Mouse (Mus musculus) adrenal gland, adult 18-20 months (tissue): ENCODE results near the gene Lingo4. TPM values are rescaled to one million over a fixed set of nuclear protein-coding genes. Genes with fewer than 3 reads are reported as not detected.

Experiments
- DNase-seq, 2 experiments: peaks; one replicate each; pipeline ENCODE4 v3.0.0; 2021 to 2022; ENCODE audit warnings: low spot score in 2 of 2
- long read RNA-seq, 2 experiments: library from polyadenylated mRNA; stranded (forward); transcript quantifications; one replicate each; pipeline ENCODE4 v2.0.0; 2021
- total RNA-seq, 2 experiments: library from RNA; stranded (reverse); gene quantifications; 1 replicate in 1 of 2; 2 replicates in 1 of 2; pipeline ENCODE4 v1.2.3; 2021

Gene Lingo4
- total RNA-seq: under 1 TPM; 0.56 to 0.70 TPM
- long read RNA-seq, experiment 1: 0 reads
- long read RNA-seq, experiment 2: 0 reads

GRCm38 (mm10) chr3:94398217-94398616 lies at the start of gene Lingo4:
TSS of gene Lingo4 (plus strand) at chr3:94398517.
- DNase-seq: no peak

GRCm38 (mm10) chr3:94360812-94361211 lies 37.5 kb upstream of the Lingo4 start:
- DNase-seq: peak in 1 of 2 experiments; percentile 38

DNA sequence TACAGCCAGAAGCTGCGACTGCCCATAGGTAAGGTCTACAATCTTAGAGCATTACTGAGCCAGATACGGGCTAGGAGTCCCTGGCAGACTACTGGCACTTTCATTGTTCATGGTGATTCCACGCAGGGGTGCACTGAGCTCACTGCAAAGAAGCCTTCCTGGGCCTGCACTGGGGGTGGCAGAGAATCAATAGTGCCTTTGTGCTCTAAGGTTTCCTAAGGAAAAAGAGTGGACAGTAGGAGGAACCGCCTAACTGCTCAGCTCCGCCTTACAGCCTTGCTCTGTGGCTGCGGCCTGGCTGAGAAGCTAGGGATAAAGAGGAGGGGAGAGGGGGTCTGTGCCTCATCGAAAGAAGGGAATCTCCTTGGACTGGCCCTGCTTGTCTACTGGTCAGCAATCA lies 36.2 kb upstream of the Lingo4 start, which contains the start of gene C2cd4d:
Gene C2cd4d, plus strand, starts transcription at position 301 of the 400 bp plus-strand sequence.
- DNase-seq: no peak

GRCm38 (mm10) chr3:94363291-94364153 lies 34.8 kb upstream of the Lingo4 start:
- DNase-seq: peak; percentile 59 to 64

GRCm38 (mm10) chr3:94364154-94364526 lies 34.2 kb upstream of the Lingo4 start:
- DNase-seq: no peak

- DNase-seq: peak; percentile 72 to 77
These were observed 31.6 kb upstream of the Lingo4 start for GRCm38 (mm10) chr3:94366761-94367160.

DNA sequence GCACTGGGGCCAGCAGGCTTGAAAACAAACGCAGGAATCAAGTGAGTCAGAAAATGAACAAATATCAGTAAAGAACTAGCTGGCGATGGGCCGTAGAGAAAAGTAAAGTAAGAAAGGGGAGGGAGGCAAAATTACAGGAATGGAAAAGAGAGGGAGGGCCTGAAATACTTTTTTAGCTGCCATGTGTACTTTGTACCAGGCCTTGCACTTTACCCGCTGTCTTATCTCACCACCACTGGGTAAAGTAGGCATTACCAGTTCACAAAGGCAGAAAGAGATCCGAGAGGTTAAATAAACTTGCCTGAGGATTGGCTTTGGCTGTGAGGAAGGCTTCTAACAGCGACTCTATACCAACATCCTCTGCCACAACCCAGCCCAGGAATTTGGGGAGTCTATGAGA lies 30.8 kb upstream of the Lingo4 start:
- no peak for DNase-seq

DNA sequence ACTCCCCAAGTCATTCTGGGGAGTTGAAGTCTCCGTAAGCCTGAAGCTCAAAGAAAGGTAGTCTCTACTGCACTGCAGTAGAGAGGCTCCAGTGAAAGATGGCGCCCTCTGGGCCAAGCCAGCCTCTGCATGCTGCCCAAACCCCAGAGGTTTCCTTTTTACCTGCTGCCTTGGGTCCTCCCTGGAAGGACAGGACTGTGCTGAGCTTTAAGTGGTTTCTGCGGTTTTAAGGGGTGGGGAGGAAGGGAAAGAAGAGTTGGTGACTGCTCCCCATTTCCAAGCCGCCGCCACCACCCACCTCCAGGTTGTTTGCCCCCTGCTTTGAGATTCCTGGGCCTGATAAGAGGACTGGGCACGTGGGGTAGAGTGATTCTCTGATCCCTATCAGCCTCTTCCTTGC lies 29.7 kb upstream of the Lingo4 start:
- DNase-seq: no peak

DNA sequence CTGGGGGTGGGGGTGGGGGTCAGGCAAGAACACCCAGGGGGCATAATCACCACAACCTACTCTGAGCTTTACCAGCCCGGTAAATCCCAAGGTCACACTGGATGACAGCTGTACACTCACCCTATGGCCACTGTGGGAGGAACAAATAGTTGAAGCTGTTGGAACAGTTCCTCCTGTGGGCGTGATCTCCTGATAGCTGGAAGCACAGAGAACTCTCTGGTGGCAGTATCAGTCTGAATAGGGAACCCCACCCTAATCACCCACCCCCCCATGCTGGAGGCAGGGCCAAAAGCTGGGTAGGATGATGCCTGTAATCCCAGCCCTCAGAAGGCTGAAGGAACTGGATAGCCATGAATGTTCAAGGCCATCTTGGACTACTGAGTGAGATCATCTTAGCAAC lies 28.6 kb upstream of the Lingo4 start:
- no peak for DNase-seq

DNA sequence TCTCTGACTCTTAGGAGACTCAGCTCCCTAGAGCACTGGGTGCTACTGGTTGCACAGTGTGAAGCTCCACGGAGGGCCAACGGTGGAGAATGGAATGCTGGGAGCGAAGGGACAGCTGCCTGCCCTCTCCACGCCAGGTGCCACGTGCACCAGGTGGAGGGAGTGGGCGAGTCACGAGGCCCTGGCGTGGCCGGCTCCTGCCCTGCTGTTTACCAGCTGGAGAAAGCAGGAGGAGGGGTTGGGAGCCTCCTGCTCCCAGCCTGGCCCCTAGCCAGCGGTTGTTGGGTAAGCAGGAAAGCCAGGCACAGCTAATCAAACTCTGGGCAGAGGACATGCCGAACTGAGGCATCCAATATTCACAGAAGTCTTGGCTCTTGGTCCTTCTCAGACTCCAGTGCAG lies 26.7 kb upstream of the Lingo4 start:
- DNase-seq: peak; percentile 74 to 87

DNA sequence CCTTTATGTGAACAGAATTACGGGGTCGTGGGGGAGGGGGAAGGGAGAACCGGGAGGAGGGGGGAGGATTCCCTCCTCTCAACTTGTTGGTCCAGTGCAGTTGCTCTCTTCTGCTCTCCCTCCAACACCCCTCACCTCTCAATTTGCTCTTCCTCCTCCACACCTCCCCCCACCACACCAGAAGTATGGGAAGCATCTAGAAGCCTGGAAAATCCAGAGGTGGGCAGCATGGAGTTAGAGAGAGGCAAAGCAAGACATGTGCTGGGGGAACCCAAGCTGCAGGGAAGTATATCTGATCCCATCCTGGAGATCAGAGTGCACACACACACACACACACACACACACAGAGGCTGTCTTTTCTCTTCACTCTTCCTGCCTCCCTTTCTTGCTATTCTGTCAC lies 26.3 kb upstream of the Lingo4 start:
- DNase-seq: no peak

GRCm38 (mm10) chr3:94372641-94373040 lies 25.7 kb upstream of the Lingo4 start, which contains the start of gene Rorc:
TSS of gene Rorc (plus strand) at chr3:94372794.
- DNase-seq: peak in 1 of 2 experiments; percentile 34

DNA sequence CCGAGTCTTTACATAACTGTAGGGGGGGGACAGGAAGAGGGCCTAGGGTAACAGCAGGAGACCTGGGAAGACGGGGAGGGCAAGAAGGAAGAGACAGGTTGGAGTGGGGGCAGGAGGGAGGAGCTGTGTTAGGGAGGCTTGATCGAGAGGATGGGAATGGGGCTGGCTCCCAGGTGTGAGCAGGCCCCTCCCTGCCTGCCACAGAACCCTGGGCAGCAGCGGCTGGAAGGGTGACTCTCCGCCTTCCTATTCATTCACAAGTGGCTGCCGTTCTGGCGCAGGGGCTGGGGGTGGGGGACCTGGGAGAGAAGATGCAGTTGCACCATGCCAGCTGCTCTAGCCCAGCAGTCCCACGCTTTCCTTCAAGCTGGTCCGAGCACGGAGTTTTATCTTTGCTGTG lies 25.2 kb upstream of the Lingo4 start:
- no peak for DNase-seq

GRCm38 (mm10) chr3:94373597-94374011 lies 24.7 kb upstream of the Lingo4 start:
- no peak for DNase-seq

DNA sequence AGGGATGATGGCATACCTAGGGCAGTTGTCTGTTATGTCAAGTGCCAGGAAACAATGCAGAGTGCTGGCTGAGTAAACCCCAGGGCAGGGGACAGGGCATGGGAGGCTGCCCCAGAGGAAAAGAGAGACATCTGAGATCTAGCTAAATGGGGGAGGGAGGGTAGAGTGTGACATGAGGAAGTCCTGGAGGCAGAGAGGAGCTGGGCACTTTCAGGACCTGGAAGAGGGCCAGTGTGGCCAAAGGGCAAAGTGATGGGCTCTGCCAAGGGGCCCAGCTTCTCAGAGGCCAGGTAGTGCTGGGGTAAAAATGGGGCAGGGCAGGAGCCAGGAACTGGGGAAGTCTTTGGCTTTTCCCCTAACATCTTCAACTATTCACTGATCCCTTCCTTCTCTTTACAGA lies 23.7 kb upstream of the Lingo4 start:
- DNase-seq: no peak

DNA sequence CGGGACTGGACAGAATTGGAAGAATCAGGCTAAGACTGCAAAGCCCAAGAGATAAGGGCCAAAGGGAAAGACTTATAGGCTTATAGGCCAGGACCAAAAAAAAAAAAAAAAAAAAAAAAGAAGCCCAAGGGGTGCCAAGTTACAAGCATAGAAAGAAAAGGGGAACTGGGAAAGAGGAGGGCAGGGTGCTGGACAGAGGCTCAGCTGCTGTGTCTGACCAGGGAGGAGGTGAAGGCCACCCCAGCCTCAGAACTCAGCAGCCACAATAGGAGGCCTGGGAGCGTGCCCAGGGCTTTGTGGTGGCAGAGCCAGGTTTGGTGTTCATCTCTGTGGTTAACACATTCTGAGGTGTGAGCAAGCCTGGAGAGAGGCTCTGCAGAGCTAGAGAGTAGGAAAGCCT lies 23.2 kb upstream of the Lingo4 start:
- DNase-seq: no peak

DNA sequence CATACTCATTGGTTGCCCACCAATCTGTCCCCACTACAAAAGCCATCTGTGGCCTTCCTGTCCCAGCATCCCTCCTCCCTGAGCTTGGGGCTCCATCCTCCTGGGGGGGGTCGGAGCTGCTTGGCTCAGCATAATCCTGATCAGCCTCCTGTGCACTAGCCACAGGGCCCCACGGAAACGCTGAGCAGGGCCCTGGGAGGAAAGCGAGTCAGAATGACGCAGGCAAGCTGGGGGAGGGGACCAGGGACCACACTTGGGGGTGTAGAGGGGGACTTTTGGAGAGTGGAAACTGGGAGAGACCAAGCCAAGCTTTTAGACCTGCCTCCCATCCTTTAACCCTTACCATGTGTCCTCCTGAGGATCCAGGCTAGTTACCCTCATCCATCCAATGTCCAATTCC lies 22.5 kb upstream of the Lingo4 start:
- no peak for DNase-seq

GRCm38 (mm10) chr3:94377028-94377923 lies 21.0 kb upstream of the Lingo4 start:
- DNase-seq: no peak

DNA sequence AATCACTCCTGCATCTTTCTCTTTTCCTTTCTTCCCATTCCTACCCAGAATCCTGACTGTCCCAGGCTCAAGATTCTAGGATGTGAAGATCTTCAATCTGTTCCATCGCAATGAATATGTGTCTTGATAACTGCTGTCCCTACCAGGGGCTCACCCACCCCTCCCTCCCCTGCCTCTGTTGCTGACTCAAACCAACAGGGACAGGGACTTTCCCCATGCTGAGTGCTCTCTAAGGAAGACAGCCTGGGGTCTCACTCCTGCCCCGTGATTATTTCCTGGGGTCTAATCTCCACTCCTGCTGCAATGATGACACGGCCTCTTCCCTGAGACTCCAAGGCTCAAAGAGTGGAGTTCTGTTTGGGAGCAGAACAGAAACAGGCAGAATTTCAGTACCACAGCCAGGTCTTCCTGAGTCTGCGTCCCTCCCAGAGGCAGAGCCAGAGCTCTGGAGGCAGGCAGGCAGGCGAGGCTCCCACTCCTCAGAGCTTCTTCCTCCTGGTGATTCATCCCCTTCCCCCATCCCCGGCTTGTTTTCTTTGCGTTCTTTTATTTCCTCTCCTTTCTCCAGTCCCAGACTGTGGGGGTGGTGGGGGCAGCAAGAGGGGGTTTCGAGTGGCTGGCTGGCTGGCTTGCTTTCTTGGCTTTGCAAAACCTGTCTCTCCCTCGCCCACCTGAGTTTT lies 18.3 kb upstream of the Lingo4 start:
- DNase-seq: no peak

GRCm38 (mm10) chr3:94382308-94382707 lies 16.0 kb upstream of the Lingo4 start:
- DNase-seq: no peak

DNA sequence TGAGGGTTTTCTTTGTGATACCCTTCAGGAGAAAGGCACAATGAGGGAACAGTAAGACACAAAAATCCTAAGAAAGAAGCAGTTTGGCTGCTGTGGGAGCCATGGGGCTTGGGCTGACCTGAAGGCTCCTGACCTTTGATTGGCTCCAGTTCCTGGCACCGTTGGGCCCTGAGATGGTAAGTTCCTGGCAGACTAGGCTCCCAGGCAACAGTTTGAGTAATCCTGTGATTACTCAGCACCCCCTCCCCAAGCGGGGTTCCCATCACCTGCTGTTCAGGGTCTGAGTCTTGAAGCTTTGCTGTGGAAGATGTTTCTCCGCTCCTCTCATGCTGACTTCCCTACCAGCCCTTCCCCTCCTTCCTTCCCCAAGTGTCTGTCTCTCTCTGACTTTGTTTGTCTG lies 14.8 kb upstream of the Lingo4 start:
- no peak for DNase-seq
